Mouse (Mus musculus): ENCODE measurements around the gene Dnm1.

GRCm38 (mm10) chr2:32316887-32317656 lies 36.1 kb downstream of the Dnm1 start:
- TF ChIP-seq CTCF (IDR thresholded peaks at IDR 0.05) (no peak), EP300 (IDR thresholded peaks at IDR 0.05) (no peak)

Data from lung, postnatal 0 days (tissue).